8 mouse cellular contexts compared by ENCODE assay signal in the genomic region with DNA sequence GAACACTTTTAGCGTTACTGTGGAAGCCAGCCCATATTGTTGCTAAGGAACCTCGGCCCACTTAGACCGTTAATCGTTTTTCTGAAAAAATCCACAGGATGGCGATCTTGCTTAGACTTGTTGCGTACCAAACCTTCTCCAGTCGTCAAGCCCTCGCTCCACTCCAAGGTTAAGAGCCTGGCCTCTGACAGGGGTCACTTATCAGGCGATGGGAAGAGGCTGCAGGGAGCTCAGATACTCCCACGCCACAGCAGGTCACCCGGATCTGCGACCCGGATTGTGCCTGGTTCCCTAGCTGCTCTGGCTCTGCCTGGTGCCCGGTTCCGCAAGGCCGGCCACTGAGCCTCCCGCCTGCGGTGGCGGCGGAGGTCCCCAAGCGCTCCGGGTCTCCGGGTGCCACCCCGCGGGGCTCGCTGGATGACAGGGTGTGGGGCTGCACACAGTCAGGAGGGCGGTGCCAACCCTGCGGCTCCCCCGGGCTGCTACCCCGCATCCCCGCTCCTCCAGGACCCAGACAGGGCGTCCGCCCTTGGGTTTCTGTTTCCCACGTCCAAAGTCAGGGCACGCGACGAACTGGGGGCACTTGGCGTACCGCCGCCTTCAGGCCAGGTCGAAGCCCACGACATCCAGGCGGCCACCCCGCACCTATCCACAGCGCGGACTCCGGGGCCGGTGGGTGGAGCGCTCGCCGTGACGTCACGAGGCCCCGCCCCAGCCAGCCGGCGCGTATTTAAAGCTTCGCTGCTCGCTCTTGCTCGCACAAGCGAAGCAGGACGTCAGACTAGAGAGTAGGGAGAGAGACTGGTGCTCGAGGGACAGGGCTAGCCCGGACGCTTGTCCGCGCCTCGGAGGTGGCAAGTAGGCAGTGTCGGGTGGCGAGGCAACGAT. TPM values are rescaled to one million over a fixed set of nuclear protein-coding genes. Genes with fewer than 3 reads are reported as not detected.
DNase-seq lines count a peak whose midpoint lies in the region; ATAC-seq and TF ChIP-seq lines count a peak whose summit lies in the region.

Gene Plk2, plus strand, starts transcription at position 756 of the 888 bp plus-strand sequence.

- peak within 1 kb of the TSS; percentile 86 for H3K4me3 ChIP-seq in heart, embryonic 11.5 days (ENCODE audit: low read depth, low read length)
- peak within 1 kb of the TSS; percentile 55 for H3K4me3 ChIP-seq in kidney, embryonic 15.5 days (replicated peaks)
- H3K4me3 ChIP-seq in limb, embryonic 15.5 days: peak within 1 kb of the TSS; percentile 72
- H3K4me3 ChIP-seq in midbrain, postnatal 0 days (ENCODE audit: low read depth, low read length): peak within 1 kb of the TSS; percentile 87

- H3K4me1 ChIP-seq in heart, embryonic 11.5 days (ENCODE audit: control insufficient read depth, insufficient read depth, low read length): peaks cover 12% of the 10 kb centered on the region
- peaks cover 7% of the 10 kb centered on the region for H3K4me1 ChIP-seq in kidney, embryonic 15.5 days
- H3K4me1 ChIP-seq in limb, embryonic 15.5 days: no peaks in the 10 kb centered on the region
- H3K4me1 ChIP-seq in midbrain, postnatal 0 days (ENCODE audit: insufficient read depth, low read length): 0 out of 2 replicates have a peak, but pooled peaks cover 3% of the 10 kb centered on the region

- peak within 1 kb of the TSS; percentile 75 for H3K4me2 ChIP-seq in heart, embryonic 11.5 days
- H3K4me2 ChIP-seq in kidney, embryonic 15.5 days: peak within 1 kb of the TSS; percentile 93
- H3K4me2 ChIP-seq in limb, embryonic 15.5 days: peak within 1 kb of the TSS; percentile 99
- H3K4me2 ChIP-seq in midbrain, postnatal 0 days (ENCODE audit: low read depth, low read length, poor library complexity, severe bottlenecking): peak within 1 kb of the TSS; percentile 95

- H3K27me3 ChIP-seq in heart, embryonic 11.5 days (ENCODE audit: control insufficient read depth, insufficient read depth, low read length): no peaks in the 10 kb centered on the region
- peaks cover 5% of the 10 kb centered on the region; the same call in 1 of the 2 replicates for H3K27me3 ChIP-seq in kidney, embryonic 15.5 days
- H3K27me3 ChIP-seq in limb, embryonic 15.5 days: no peaks in the 10 kb centered on the region
- H3K27me3 ChIP-seq in midbrain, postnatal 0 days (ENCODE audit: insufficient read depth, low read length): no peaks in the 10 kb centered on the region

- H3K9me3 ChIP-seq in heart, embryonic 11.5 days (replicated peaks; ENCODE audit: control insufficient read depth, low read length): no peaks in the 10 kb centered on the region; the same call in 1 of the 2 replicates
- no peaks in the 10 kb centered on the region for H3K9me3 ChIP-seq in kidney, embryonic 15.5 days (replicated peaks)
- no peaks in the 10 kb centered on the region for H3K9me3 ChIP-seq in limb, embryonic 15.5 days
- H3K9me3 ChIP-seq in midbrain, postnatal 0 days (ENCODE audit: low read length): no peaks in the 10 kb centered on the region

- ATAC-seq in erythroblast, adult 5-6 weeks (replicated peaks; ENCODE audit: low FRiP score, poor library complexity, severe bottlenecking): peak; percentile 86
- ATAC-seq in heart, embryonic 11.5 days (replicated peaks; ENCODE audit: insufficient number of reproducible peaks, low FRiP score, low TSS enrichment): peak; percentile 91
- ATAC-seq in kidney, embryonic 15.5 days (replicated peaks; ENCODE audit: low FRiP score): peak; percentile 96
- peak; percentile 92 for ATAC-seq in limb, embryonic 15.5 days (ENCODE audit: insufficient number of reproducible peaks, low FRiP score, low TSS enrichment, low read depth)
- peak; percentile 94 for ATAC-seq in midbrain, postnatal 0 days (ENCODE audit: low FRiP score)

- H3K27ac ChIP-seq in heart, embryonic 11.5 days (ENCODE audit: low read depth, low read length): peak within 1 kb of the TSS; percentile 79
- H3K27ac ChIP-seq in kidney, embryonic 15.5 days: peak within 1 kb of the TSS; percentile 93
- H3K27ac ChIP-seq in limb, embryonic 15.5 days: peak within 1 kb of the TSS; percentile 89
- H3K27ac ChIP-seq in midbrain, postnatal 0 days (ENCODE audit: low read depth, low read length): peak within 1 kb of the TSS; percentile 96

- under 1% methylated on average over 64 of the region's 71 CpGs for WGBS in heart, embryonic 11.5 days (ENCODE audit: insufficient replicate concordance)
- under 1% methylated on average over 71 of the region's 71 CpGs for WGBS in kidney, embryonic 15.5 days
- WGBS in limb, embryonic 15.5 days: under 1% methylated on average over 71 of the region's 71 CpGs
- WGBS in midbrain, postnatal 0 days: under 1% methylated on average over 70 of the region's 71 CpGs

- DNase-seq in B cell, adult 2 months: peak; percentile 99
- peak; percentile 95 for DNase-seq in brain, embryonic 14.5 days (ENCODE audit: low read depth)
- peak; percentile 96 for DNase-seq in midbrain, postnatal 0 days (ENCODE audit: low spot score)
- DNase-seq in spleen, postnatal 10 days (ENCODE audit: low spot score in 2 of 2): peak; percentile 78 to 87

- peaks cover 14% of the 10 kb centered on the region for H3K36me3 ChIP-seq in heart, embryonic 11.5 days (ENCODE audit: control insufficient read depth, insufficient read depth, low read length)
- peaks cover 23% of the 10 kb centered on the region for H3K36me3 ChIP-seq in kidney, embryonic 15.5 days
- peaks cover 21% of the 10 kb centered on the region for H3K36me3 ChIP-seq in limb, embryonic 15.5 days
- peaks cover 16% of the 10 kb centered on the region for H3K36me3 ChIP-seq in midbrain, postnatal 0 days (ENCODE audit: insufficient read depth, low read length)

- peak; percentile 87; the same call in 1 of the 2 replicates for TF ChIP-seq POLR2A in brain, embryonic 14.5 days (IDR thresholded peaks at IDR 0.05; ENCODE audit: borderline replicate concordance, extremely low read depth, insufficient read depth, insufficient read length, poor library complexity, severe bottlenecking)

- TF ChIP-seq CTCF in brain, embryonic 14.5 days (IDR thresholded peaks at IDR 0.05; ENCODE audit: borderline replicate concordance, extremely low read depth, insufficient read depth, insufficient read length): peak; percentile 61
- TF ChIP-seq CTCF in midbrain, postnatal 0 days (IDR thresholded peaks at IDR 0.05): peak; percentile 85

- H3K9ac ChIP-seq in heart, embryonic 11.5 days (ENCODE audit: low read depth, low read length): peak within 1 kb of the TSS; percentile 96
- H3K9ac ChIP-seq in kidney, embryonic 15.5 days: peak within 1 kb of the TSS; percentile 75
- H3K9ac ChIP-seq in limb, embryonic 15.5 days: peak within 1 kb of the TSS; percentile 82
- peak within 1 kb of the TSS; percentile 96 for H3K9ac ChIP-seq in midbrain, postnatal 0 days (replicated peaks; ENCODE audit: low read length, poor library complexity, severe bottlenecking)

RNA-seq across cellular contexts. Expression of gene Plk2, which starts in this region (rescaled TPM):
- polyA plus RNA-seq in brain, embryonic 14.5 days (2012; rRNA removed): 59.8 and 73.6 TPM in 2 replicates
- total RNA-seq in erythroblast, adult 5-6 weeks (2015; ENCODE audit: low replicate concordance): 0.38 TPM in 1 of 2 replicates, not detected in the other
- total RNA-seq in erythroblast, adult 5-6 weeks (2017; ENCODE audit: low replicate concordance): 0.17 and 2.9 TPM in 2 replicates
- 122 and 146 TPM in 2 replicates for polyA plus RNA-seq in heart, embryonic 11.5 days (2014; fragmentation: Nextera tagmentation; extraction: Ambion mirVana)
- polyA plus RNA-seq in kidney, embryonic 15.5 days (2015; fragmentation: Nextera tagmentation; extraction: Ambion mirVana): 83.9 and 89.1 TPM in 2 replicates
- 117 and 120 TPM in 2 replicates for polyA plus RNA-seq in limb, embryonic 15.5 days (2015; fragmentation: Nextera tagmentation; extraction: Ambion mirVana)
- 130 and 146 TPM in 2 replicates for total RNA-seq in midbrain, postnatal 0 days (2014; rRNA removed)
- polyA plus RNA-seq in midbrain, postnatal 0 days (2015; fragmentation: Nextera tagmentation; extraction: Ambion mirVana): 123 and 124 TPM in 2 replicates

Comparison
In these comparisons a context has a peak if more than half of its experiments do, and no peak if none do; other contexts are left out.
1. Peak in every context shown above with its lines: DNase-seq, ATAC-seq, H3K4me3 ChIP-seq and H3K27ac ChIP-seq.
2. RNA of gene Plk2 (total RNA-seq): 130 to 146 TPM in midbrain, postnatal 0 days; 0.17 to 2.9 TPM in erythroblast, adult 5-6 weeks; every median in the first group is over 10 times any median in the second.